Comparison of ENCODE assay signal across 17 mouse cellular contexts in genomic region chr19:38244748-38245147, GRCm38 (mm10). TPM values are rescaled to one million over a fixed set of nuclear protein-coding genes. Genes with fewer than 3 reads are reported as not detected.
DNase-seq lines count a peak whose midpoint lies in the region; ATAC-seq and TF ChIP-seq lines count a peak whose summit lies in the region.
"Had no signal": no experiment of that assay in that cellular context is flagged by ENCODE, and none has a peak within 500 bp of the region (broad histone marks: within the 10 kb centered on the region; RNA-seq: fewer than 3 reads in every experiment).

No protein-coding gene starts in this region.

- in situ Hi-C loops in CH12.LX (cut with MboI; ENCODE audit: low pct_ligation_motif_present, low pct_unique_long_range_greater_than_20kb, low sequenced_read_pairs) = no loop called here

- no peaks in the 10 kb centered on the region for H3K36me3 ChIP-seq in CH12.LX (replicated peaks in 1 of 2; ENCODE audit: control insufficient read depth in 1 of 2, insufficient read depth in 1 of 2, low read length in 1 of 2)
- no peaks in the 10 kb centered on the region for H3K36me3 ChIP-seq in forebrain, embryonic 16.5 days (ENCODE audit: control insufficient read depth, insufficient read depth)
- H3K36me3 ChIP-seq in limb, embryonic 13.5 days = no peaks in the 10 kb centered on the region
- H3K36me3 ChIP-seq: embryonic facial prominence, embryonic 13.5 days had no signal

- no peak for TF ChIP-seq EP300 in CH12.LX (IDR thresholded peaks at IDR 0.05; ENCODE audit: low read length)

- H3K4me3 ChIP-seq in CH12.LX (replicated peaks in 1 of 3; ENCODE audit: low read depth in 2 of 3, low read length in 2 of 3, poor library complexity in 1 of 3) = no peak overlapping the region
- no peak overlapping the region for H3K4me3 ChIP-seq in forebrain, embryonic 16.5 days (replicated peaks; ENCODE audit: low read length)
- H3K4me3 ChIP-seq in limb, embryonic 13.5 days = no peak overlapping the region
- H3K4me3 ChIP-seq: embryonic facial prominence, embryonic 13.5 days had no signal

- H3K4me2 ChIP-seq in CH12.LX (ENCODE audit: insufficient read depth, low read depth, poor library complexity, severe bottlenecking) = no peak overlapping the region
- peak overlapping the region; percentile 16 for H3K4me2 ChIP-seq in forebrain, embryonic 16.5 days (ENCODE audit: low read length)
- peak overlapping the region; percentile 48 for H3K4me2 ChIP-seq in limb, embryonic 13.5 days (replicated peaks)
- H3K4me2 ChIP-seq: embryonic facial prominence, embryonic 13.5 days; lung, embryonic 14.5 days had no signal

- DNase-seq in CH12.LX (ENCODE audit: extremely low read depth) (no peak), R1 (ENCODE audit: low read depth, low spot score) (peak; percentile 96)
- DNase-seq in embryo, embryonic 10 days (ENCODE audit: low spot score) = no peak
- DNase-seq in cerebellum, adult 9-10 months = no peak
- no peak for DNase-seq in spleen, postnatal 10 days (ENCODE audit: low spot score in 2 of 2)
- DNase-seq: cerebellum, postnatal 36 days; gastrocnemius, postnatal 36 days; lung, embryonic 14.5 days; right cerebral cortex, adult 18-20 months had no signal

- no peaks in the 10 kb centered on the region for H3K79me2 ChIP-seq in CH12.LX (replicated peaks; ENCODE audit: control insufficient read depth, extremely low read depth, insufficient read depth, poor library complexity, severe bottlenecking)

- no peak overlapping the region for H3K9ac ChIP-seq in CH12.LX (ENCODE audit: insufficient read depth, low read depth)
- no peak overlapping the region for H3K9ac ChIP-seq in forebrain, embryonic 16.5 days (replicated peaks; ENCODE audit: low read depth, low read length)
- no peak overlapping the region for H3K9ac ChIP-seq in limb, embryonic 13.5 days
- H3K9ac ChIP-seq: embryonic facial prominence, embryonic 13.5 days; lung, embryonic 14.5 days had no signal

- dilution Hi-C loops in CH12.LX (cut with MboI; ENCODE audit: extremely low pct_ligation_motif_present, extremely low pct_unique_long_range_greater_than_20kb, low sequenced_read_pairs) = no loop called here

- TF ChIP-seq RAD21 in CH12.LX (IDR thresholded peaks at IDR 0.05; ENCODE audit: low read depth, low read length) = no peak

- WGBS in forebrain, embryonic 16.5 days = 50% methylated on average over 8 of the region's 8 CpGs
- WGBS in limb, embryonic 13.5 days = 57% methylated on average over 8 of the region's 8 CpGs

- no peak for ATAC-seq in forebrain, embryonic 16.5 days
- ATAC-seq in limb, embryonic 13.5 days (ENCODE audit: low FRiP score, low read depth) = no peak
- ATAC-seq in erythroid progenitor cell, adult 5-6 weeks (replicated peaks; ENCODE audit: low FRiP score, poor library complexity, severe bottlenecking) = no peak
- ATAC-seq: activated CD4-positive, CD25-positive, alpha-beta regulatory T cell, adult 4 months; inflammation-experienced regulatory T-cells, adult 6 months had no signal

- no peaks in the 10 kb centered on the region for H3K27me3 ChIP-seq in CH12.LX (replicated peaks)
- H3K27me3 ChIP-seq in forebrain, embryonic 16.5 days (replicated peaks; ENCODE audit: control insufficient read depth, insufficient read depth, low read length) = no peaks in the 10 kb centered on the region
- H3K27me3 ChIP-seq in limb, embryonic 13.5 days = peaks cover 3% of the 10 kb centered on the region
- H3K27me3 ChIP-seq: embryonic facial prominence, embryonic 13.5 days had no signal

- H3K27ac ChIP-seq in CH12.LX (ENCODE audit: insufficient read depth, low read depth) = no peak overlapping the region
- H3K27ac ChIP-seq in forebrain, embryonic 16.5 days (ENCODE audit: low read length) = peak overlapping the region; percentile 88
- no peak overlapping the region for H3K27ac ChIP-seq in limb, embryonic 13.5 days
- H3K27ac ChIP-seq: embryonic facial prominence, embryonic 13.5 days had no signal

- H3K9me3 ChIP-seq in CH12.LX (replicated peaks; ENCODE audit: low read length) = no peaks in the 10 kb centered on the region
- H3K9me3 ChIP-seq in forebrain, embryonic 16.5 days (ENCODE audit: control insufficient read depth, low read length) = no peaks in the 10 kb centered on the region
- no peaks in the 10 kb centered on the region for H3K9me3 ChIP-seq in limb, embryonic 13.5 days
- H3K9me3 ChIP-seq: embryonic facial prominence, embryonic 13.5 days had no signal

- H3K4me1 ChIP-seq in CH12.LX (ENCODE audit: control insufficient read depth in 1 of 2, insufficient read depth in 2 of 2) = no peaks in the 10 kb centered on the region
- H3K4me1 ChIP-seq in forebrain, embryonic 16.5 days (replicated peaks; ENCODE audit: control insufficient read depth, insufficient read depth, low read length) = peaks cover 21% of the 10 kb centered on the region
- peaks cover 22% of the 10 kb centered on the region for H3K4me1 ChIP-seq in limb, embryonic 13.5 days

- no peak for TF ChIP-seq CTCF in CH12.LX (conservative IDR thresholded peaks at IDR 0.05 in 1 of 2, IDR thresholded peaks at IDR 0.05 in 1 of 2; ENCODE audit: low read depth in 2 of 2, low read length in 2 of 2)

- no peak for TF ChIP-seq POLR2A in CH12.LX (IDR thresholded peaks at IDR 0.05; ENCODE audit: low read depth, low read length)

TF ChIP-seq in CH12.LX, 34 proteins besides CTCF, POLR2A, EP300 and RAD21:
- TF ChIP-seq CHD1 (IDR thresholded peaks at IDR 0.05; ENCODE audit: low read depth, low read length) = no peak
- TF ChIP-seq TBP (conservative IDR thresholded peaks at IDR 0.05; ENCODE audit: low read depth, low read length) = no peak
- 0 out of 2 replicates have a peak, but pooled peaks have one; percentile 14 for TF ChIP-seq MAFK (IDR thresholded peaks at IDR 0.05; ENCODE audit: insufficient replicate concordance, low read length)
- no peak for TF ChIP-seq KAT2A (IDR thresholded peaks at IDR 0.05; ENCODE audit: insufficient replicate concordance, low read length)
- no peak for TF ChIP-seq CHD2 (IDR thresholded peaks at IDR 0.05; ENCODE audit: low read length)

RNA-seq across cellular contexts. Expression of gene Lgi1, which starts 19.6 kb away (rescaled TPM):
- 0.04 TPM in 1 of 2 replicates, not detected in the other for total RNA-seq in CH12.LX (2012; rRNA removed)
- total RNA-seq in CH12.LX (2014; rRNA removed) = 0.11 and 0.20 TPM in 2 replicates
- 0.30 TPM in 1 of 2 replicates, not detected in the other for polyA plus RNA-seq in CH12.LX (2012; ENCODE audit: insufficient read length, low read depth)
- polyA plus RNA-seq in forebrain, embryonic 16.5 days (2015; fragmentation: Nextera tagmentation; extraction: Ambion mirVana) = 15.5 and 19.1 TPM in 2 replicates
- 1.8 and 1.9 TPM in 2 replicates for polyA plus RNA-seq in limb, embryonic 13.5 days (2015; fragmentation: Nextera tagmentation; extraction: Ambion mirVana)
- not detected in 2 replicates for total RNA-seq in erythroid progenitor cell, adult 5-6 weeks (2015; ENCODE audit: low replicate concordance)
- not detected in 2 replicates for total RNA-seq in erythroid progenitor cell, adult 5-6 weeks (2017; ENCODE audit: low replicate concordance)
- total RNA-seq: liver, adult 2 months; neutrophil, adult 5-6 weeks had no signal
- polyA plus RNA-seq: activated CD4-positive, CD25-positive, alpha-beta regulatory T cell, adult 4 months; liver, adult 2 months; lung, embryonic 14.5 days had no signal

RNA-seq across cellular contexts. Expression of gene Fra10ac1, which starts 20.8 kb away (rescaled TPM):
- total RNA-seq in CH12.LX (2012; rRNA removed) (21.1 and 22.2 TPM in 2 replicates), CH12.LX (2014; rRNA removed) (21.6 and 24.9 TPM in 2 replicates)
- polyA plus RNA-seq in CH12.LX (2012; ENCODE audit: insufficient read length, low read depth) = 50.4 and 60.5 TPM in 2 replicates
- polyA plus RNA-seq in forebrain, embryonic 16.5 days (2015; fragmentation: Nextera tagmentation; extraction: Ambion mirVana) = 54.7 and 56.8 TPM in 2 replicates
- polyA plus RNA-seq in limb, embryonic 13.5 days (2015; fragmentation: Nextera tagmentation; extraction: Ambion mirVana) = 43.9 and 44.2 TPM in 2 replicates
- total RNA-seq in erythroid progenitor cell, adult 5-6 weeks (2015; ENCODE audit: low replicate concordance) = 1.8 and 2.1 TPM in 2 replicates
- 6.1 and 9.5 TPM in 2 replicates for total RNA-seq in erythroid progenitor cell, adult 5-6 weeks (2017; ENCODE audit: low replicate concordance)
